Mouse (Mus musculus) Patski (cell line): ENCODE results near the gene Supt3. TPM values are rescaled to one million over a fixed set of nuclear protein-coding genes. Genes with fewer than 3 reads are reported as not detected.

Experiments used
- ATAC-seq: fragments of 100-300 bp; one replicate; pipeline ENCODE4 v1.8.0; 2021
- CTCF ChIA-PET: fragments of 350-600 bp; sonication (Branson Sonifier 250); formaldehyde crosslinking; loops from one replicate; lab custom pipeline; 2022; ENCODE audit warnings: inconsistent platforms; lab: Charles Lee
- POLR2A ChIA-PET: fragments of 350-600 bp; sonication (Branson Sonifier 250); formaldehyde crosslinking; loops from one replicate; lab custom pipeline; 2022; ENCODE audit warnings: antibody characterized with exemption, inconsistent platforms; lab: Charles Lee
- DNase-seq: peaks from one replicate; pipeline ENCODE4 v3.0.0-alpha.2; 2011; ENCODE audit warnings: low read depth, low spot score
- H3K27me3 ChIP-seq: fragments of 371-371 bp; one replicate; pipeline ENCODE4 v1.5.1; 2021
- CTCF ChIP-seq: fragments of 100-300 bp; IDR thresholded peaks from one replicate; pipeline ENCODE4 v1.5.1; 2021
- in situ Hi-C: fragments of 300-500 bp; cut with MboI; formaldehyde crosslinking; loops from 3 replicates; pipeline ENCODE4 v1.11.1; 2018; ENCODE audit warnings: low pct_unique_long_range_greater_than_20kb, mixed read lengths
- polyA plus RNA-seq: library from polyadenylated mRNA; unstranded; gene quantifications from one replicate; pipeline ENCODE4 v1.2.3, GENCODE M21; 2021

The Supt3 gene
- polyA plus RNA-seq, 1 experiment from 2014 or later = 28.5 TPM

- no peaks in the 10 kb centered on the region for H3K27me3 ChIP-seq
- no peak for TF ChIP-seq CTCF
- ATAC-seq (no peak), DNase-seq (no peak)
- in situ Hi-C loops = no loop called here
- POLR2A ChIA-PET = no interaction called here
- CTCF ChIA-PET = no interaction called here
Measured at GRCm38 (mm10) chr17:44818825-44819224, 41.9 kb downstream of the Supt3 start.

GRCm38 (mm10) chr17:44819816-44820215, 42.9 kb downstream of the Supt3 start:
- in situ Hi-C loops = no loop called here
- no peak for ATAC-seq
- DNase-seq = no peak
- H3K27me3 ChIP-seq = no peaks in the 10 kb centered on the region
- no peak for TF ChIP-seq CTCF
- CTCF ChIA-PET = no interaction called here
- POLR2A ChIA-PET = no interaction called here

GRCm38 (mm10) chr17:44821940-44822339, 45.0 kb downstream of the Supt3 start:
- no peak for TF ChIP-seq CTCF
- CTCF ChIA-PET = interaction anchor here (0.8 kb wide), 1 partner anchor 9 kb away, joined by 3 read pairs; no protein-coding TSS in a partner anchor
- DNase-seq = no peak
- ATAC-seq = no peak
- in situ Hi-C loops = no loop called here
- H3K27me3 ChIP-seq = no peaks in the 10 kb centered on the region
- POLR2A ChIA-PET = no interaction called here

DNA sequence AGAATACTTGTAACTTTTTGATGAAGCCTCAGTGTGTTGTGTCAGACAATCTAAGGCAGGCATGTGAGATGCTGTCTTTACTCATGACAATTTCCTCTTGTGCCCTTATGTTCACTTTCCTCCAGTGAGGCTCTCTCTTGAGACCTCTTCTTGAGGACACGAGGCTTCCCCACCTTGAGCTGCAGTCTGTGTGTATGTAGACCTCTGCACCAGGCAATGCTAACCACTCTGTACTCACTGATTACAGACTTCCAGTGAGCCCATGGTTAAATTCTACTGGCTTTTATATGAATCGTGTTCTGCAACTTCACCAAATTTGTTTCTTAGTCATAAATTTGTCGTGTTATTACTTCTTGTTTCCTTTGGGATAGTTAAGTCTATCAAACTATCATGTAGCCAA, 50.2 kb downstream of the Supt3 start:
- no peak for ATAC-seq
- no peaks in the 10 kb centered on the region for H3K27me3 ChIP-seq
- CTCF ChIA-PET = no interaction called here
- POLR2A ChIA-PET = no interaction called here
- DNase-seq = no peak
- TF ChIP-seq CTCF = no peak
- in situ Hi-C loops = no loop called here

GRCm38 (mm10) chr17:44827964-44828363, 51.0 kb downstream of the Supt3 start:
- no peak for TF ChIP-seq CTCF
- in situ Hi-C loops = no loop called here
- ChIA-PET POLR2A (interaction anchor here (0.6 kb wide), 1 partner anchor 13 kb away, joined by 3 read pairs; the partner anchor contains the start of gene Runx2), CTCF (no interaction called here)
- DNase-seq (no peak), ATAC-seq (no peak)
- no peaks in the 10 kb centered on the region for H3K27me3 ChIP-seq

DNA sequence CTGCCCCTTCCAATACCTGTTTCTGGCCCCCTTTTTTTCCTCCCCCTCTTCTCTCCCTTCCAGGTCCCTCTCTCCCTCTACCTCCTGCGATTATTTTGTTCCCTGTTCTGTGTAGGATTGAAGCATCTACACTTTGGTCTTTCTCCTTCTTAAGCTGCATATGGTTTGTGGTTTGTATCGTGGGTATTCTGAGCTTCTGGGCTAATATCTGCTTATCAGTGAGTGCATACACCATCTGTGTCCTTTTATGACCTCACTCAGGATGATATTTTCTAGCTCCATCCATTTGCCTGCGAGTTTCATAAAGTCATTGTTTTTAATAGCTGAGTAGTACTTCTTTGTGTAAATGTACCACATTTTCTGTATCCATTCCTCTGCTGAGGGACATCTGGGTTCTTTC, 52.6 kb downstream of the Supt3 start:
- CTCF ChIA-PET = no interaction called here
- in situ Hi-C loops = no loop called here
- TF ChIP-seq CTCF = no peak
- no peak for DNase-seq
- no peaks in the 10 kb centered on the region for H3K27me3 ChIP-seq
- POLR2A ChIA-PET = no interaction called here
- ATAC-seq = no peak

- CTCF ChIA-PET = no interaction called here
Measured at GRCm38 (mm10) chr17:44831201-44831600, 54.2 kb downstream of the Supt3 start.

GRCm38 (mm10) chr17:44842184-44842583, 65.2 kb downstream of the Supt3 start:
- CTCF ChIA-PET = no interaction called here
- ATAC-seq (no peak), DNase-seq (no peak)
- H3K27me3 ChIP-seq = no peaks in the 10 kb centered on the region
- POLR2A ChIA-PET = no interaction called here
- in situ Hi-C loops = no loop called here
- no peak for TF ChIP-seq CTCF

More at GRCm38 (mm10) chr17:44831201-44831600, 54.2 kb downstream of the Supt3 start:
- no peak for TF ChIP-seq CTCF
- no peak for ATAC-seq
- H3K27me3 ChIP-seq = no peaks in the 10 kb centered on the region
- POLR2A ChIA-PET = no interaction called here
- no peak for DNase-seq
- in situ Hi-C loops = no loop called here

DNA sequence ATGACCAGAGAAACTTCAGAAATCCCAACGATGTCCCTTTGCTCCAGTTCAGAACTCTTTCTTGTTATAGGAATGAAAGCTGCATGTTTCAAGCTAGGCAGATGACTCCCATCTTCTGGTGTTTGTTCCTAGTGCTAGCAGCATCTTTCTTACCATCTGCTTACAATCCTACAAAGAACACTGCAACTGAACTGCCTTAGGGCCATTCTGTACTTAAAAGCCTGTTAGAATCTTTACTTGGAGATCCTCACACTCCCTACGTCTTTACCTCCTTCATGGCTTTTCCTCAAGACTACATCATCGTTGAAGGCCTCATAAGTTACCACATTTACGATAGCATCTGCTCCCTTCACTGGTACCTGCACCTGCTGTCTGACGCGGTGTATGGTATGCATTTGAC, 86.2 kb downstream of the Supt3 start:
- in situ Hi-C loops = no loop called here
- H3K27me3 ChIP-seq = no peaks in the 10 kb centered on the region
- POLR2A ChIA-PET = no interaction called here
- ATAC-seq (no peak), DNase-seq (no peak)
- CTCF ChIA-PET = interaction anchor here (1.0 kb wide), 1 partner anchor 17 kb away, joined by 3 read pairs; no protein-coding TSS in a partner anchor
- no peak for TF ChIP-seq CTCF

- in situ Hi-C loops = no loop called here
- CTCF ChIA-PET = no interaction called here
- no peak for TF ChIP-seq CTCF
- no peak for DNase-seq
- H3K27me3 ChIP-seq = no peaks in the 10 kb centered on the region
- no peak for ATAC-seq
- POLR2A ChIA-PET = no interaction called here
Measured at GRCm38 (mm10) chr17:44893592-44893991, 116.6 kb downstream of the Supt3 start.

GRCm38 (mm10) chr17:44943536-44944090, 166.7 kb downstream of the Supt3 start:
- TF ChIP-seq CTCF = no peak
- CTCF ChIA-PET = interaction anchor here (1.4 kb wide), 1 partner anchor 19 kb away, joined by 5 read pairs; no protein-coding TSS in a partner anchor
- no peak for ATAC-seq
- DNase-seq = no peak
- POLR2A ChIA-PET = no interaction called here
- in situ Hi-C loops = no loop called here
- no peaks in the 10 kb centered on the region for H3K27me3 ChIP-seq

DNA sequence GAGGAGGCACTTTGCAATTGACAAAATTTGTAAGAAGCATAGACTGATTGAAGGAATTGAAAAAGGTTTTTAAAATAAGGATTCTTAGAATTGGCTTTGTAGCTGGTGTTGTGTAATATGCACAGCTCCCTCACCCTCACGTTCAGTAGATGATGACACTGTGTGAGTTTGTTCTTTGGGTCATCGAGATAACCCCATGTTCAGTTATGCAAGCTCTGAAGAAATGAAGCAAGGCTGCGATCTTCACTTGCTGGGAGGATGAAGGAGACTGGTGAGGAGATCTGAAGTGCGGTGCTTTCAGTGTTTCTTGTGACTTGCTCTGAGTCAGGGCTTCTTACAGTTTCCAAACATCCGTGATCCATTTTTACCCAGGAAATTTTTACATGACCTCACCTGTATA, 168.4 kb downstream of the Supt3 start:
- in situ Hi-C loops = no loop called here
- TF ChIP-seq CTCF = no peak
- ATAC-seq (no peak), DNase-seq (no peak)
- POLR2A ChIA-PET = no interaction called here
- CTCF ChIA-PET = interaction anchor here (0.9 kb wide), 1 partner anchor 166 kb away, joined by 3 read pairs; no protein-coding TSS in a partner anchor
- no peaks in the 10 kb centered on the region for H3K27me3 ChIP-seq
